Mouse (Mus musculus) lung, adult 2 months (tissue): ENCODE measurements around the gene Trip12.

ENCODE experiments used
- CTCF ChIP-seq: fragments of 200-500 bp; IDR thresholded peaks from 2 replicates; pipeline ENCODE4 v1.5.1; 2011; ENCODE audit warnings: mild to moderate bottlenecking, low read length, control low read depth; ENCODE audit not compliant: insufficient read depth
- POLR2A ChIP-seq: fragments of 200-500 bp; IDR thresholded peaks from 2 replicates; pipeline ENCODE4 v1.6.1; 2011; ENCODE audit warnings: low read depth, mild to moderate bottlenecking, control low read depth, low read length, borderline replicate concordance; ENCODE audit errors: extremely low read depth

GRCm38 (mm10) chr1:84868311-84868710 lies 28.0 kb upstream of the Trip12 start:
- TF ChIP-seq CTCF, result no peak
- TF ChIP-seq POLR2A, result no peak
